Mouse (Mus musculus): ENCODE measurements at regions not wholly inside any gene's neighbourhood (a gene's known extent, or its start where the extent isn't known, plus 50 kb on each side); places are given as distances from the start of the nearest gene placed in this dataset.

DNA sequence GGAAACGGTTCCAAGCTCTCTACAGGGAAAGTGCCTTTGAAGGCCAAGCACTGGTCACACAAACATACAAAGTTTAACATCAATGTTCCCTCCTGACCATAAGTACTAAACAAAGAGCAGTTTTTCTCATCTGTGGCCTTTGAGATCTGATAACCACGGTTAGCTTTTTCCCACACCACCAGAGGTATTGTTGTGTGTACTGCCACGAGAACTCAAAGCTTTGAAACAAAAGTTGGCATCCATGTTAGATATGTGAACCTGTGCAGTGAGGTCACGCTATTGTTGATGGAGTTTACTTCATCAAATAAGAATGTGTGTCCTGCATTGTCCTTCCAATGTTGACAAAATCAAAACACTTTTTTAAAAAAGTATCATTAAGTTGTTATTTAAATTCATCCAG is 79.9 kb upstream of the Myo10 start:
- Histone ChIP-seq H3K4me3 (no peak overlapping the region), H3K9ac (no peak overlapping the region), H3K36me3 (no peaks in the 10 kb centered on the region), H3K4me2 (replicated peaks) (no peak overlapping the region), H3K27me3 (replicated peaks) (no peaks in the 10 kb centered on the region), H3K9me3 (no peaks in the 10 kb centered on the region), H3K4me1 (no peaks in the 10 kb centered on the region), H3K27ac (no peak overlapping the region)
- 82% methylated on average over 4 of the region's 4 CpGs for WGBS
- no peak for ATAC-seq (ENCODE audit: low FRiP score, low read depth)

DNA sequence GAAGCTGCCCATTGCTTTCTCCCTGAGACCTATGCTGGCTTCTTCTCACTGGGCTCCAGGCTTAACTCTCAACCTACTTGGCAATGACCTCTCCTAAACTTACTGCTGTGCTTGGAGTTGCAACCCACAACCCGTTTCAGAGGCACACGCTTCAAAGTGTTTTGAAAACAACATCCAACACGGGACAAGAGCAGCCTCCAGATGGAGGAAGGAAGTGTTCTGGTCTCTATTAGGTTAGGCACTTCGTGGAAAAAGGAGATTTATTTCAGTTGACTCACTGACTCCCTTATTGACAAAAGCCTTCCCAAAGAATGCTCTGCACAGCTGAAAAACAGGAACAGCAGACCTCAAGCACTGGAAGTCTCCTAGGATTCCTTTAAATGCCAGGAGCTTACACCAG is 76.1 kb upstream of the Myo10 start:
- no peak overlapping the region for H3K9ac ChIP-seq
- no peaks in the 10 kb centered on the region for H3K36me3 ChIP-seq
- H3K4me1 ChIP-seq: no peaks in the 10 kb centered on the region
- WGBS: 56% methylated on average over 4 of the region's 4 CpGs
- H3K9me3 ChIP-seq: no peaks in the 10 kb centered on the region
- no peak overlapping the region for H3K4me3 ChIP-seq
- ATAC-seq (ENCODE audit: low FRiP score, low read depth): no peak
- no peaks in the 10 kb centered on the region for H3K27me3 ChIP-seq (replicated peaks)
- H3K4me2 ChIP-seq (replicated peaks): no peak overlapping the region
- no peak overlapping the region for H3K27ac ChIP-seq

- H3K4me1 ChIP-seq: no peaks in the 10 kb centered on the region
- no peak overlapping the region for H3K4me3 ChIP-seq
- no peaks in the 10 kb centered on the region for H3K27me3 ChIP-seq (replicated peaks)
- no peak overlapping the region for H3K4me2 ChIP-seq (replicated peaks)
- no peaks in the 10 kb centered on the region for H3K9me3 ChIP-seq
- no peak overlapping the region for H3K9ac ChIP-seq
- no peak overlapping the region for H3K27ac ChIP-seq
- ATAC-seq (ENCODE audit: low FRiP score, low read depth): no peak
- 87% methylated on average over 8 of the region's 8 CpGs for WGBS
- H3K36me3 ChIP-seq: no peaks in the 10 kb centered on the region
Measured at GRCm38 (mm10) chr15:25550269-25551054, 71.9 kb upstream of the Myo10 start.

DNA sequence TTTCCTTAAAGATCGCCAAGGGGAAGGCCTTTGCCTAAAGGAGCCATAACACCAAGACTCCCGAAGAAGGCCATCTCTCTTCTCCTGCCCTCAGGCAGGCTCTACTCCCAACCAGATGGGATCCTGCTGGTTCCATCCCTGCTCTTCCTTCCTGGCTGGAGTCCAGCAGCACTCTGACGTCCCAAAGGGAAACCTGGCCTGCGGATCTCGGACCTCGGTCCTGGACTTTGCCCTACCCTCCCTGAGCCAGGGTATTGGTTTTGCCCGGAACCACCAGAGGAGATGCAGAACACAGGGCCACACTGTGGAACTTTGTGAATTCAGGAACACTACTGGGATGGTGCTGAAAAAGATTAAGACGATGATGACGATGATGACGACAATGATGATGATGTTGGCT is 67.4 kb upstream of the Myo10 start:
- H3K4me3 ChIP-seq: no peak overlapping the region
- H3K27me3 ChIP-seq (replicated peaks): no peaks in the 10 kb centered on the region
- WGBS: 90% methylated on average over 10 of the region's 10 CpGs
- ATAC-seq (ENCODE audit: low FRiP score, low read depth): no peak
- H3K4me1 ChIP-seq: no peaks in the 10 kb centered on the region
- no peak overlapping the region for H3K27ac ChIP-seq
- H3K36me3 ChIP-seq: no peaks in the 10 kb centered on the region
- H3K4me2 ChIP-seq (replicated peaks): no peak overlapping the region
- H3K9ac ChIP-seq: no peak overlapping the region
- no peaks in the 10 kb centered on the region for H3K9me3 ChIP-seq

GRCm38 (mm10) chr15:25555852-25556251 is 66.5 kb upstream of the Myo10 start:
- no peak for ATAC-seq (ENCODE audit: low FRiP score, low read depth)

GRCm38 (mm10) chr15:25557566-25557965 is 64.8 kb upstream of the Myo10 start:
- Histone ChIP-seq H3K36me3 (no peaks in the 10 kb centered on the region), H3K9ac (no peak overlapping the region), H3K27me3 (replicated peaks) (no peaks in the 10 kb centered on the region), H3K4me2 (replicated peaks) (no peak overlapping the region), H3K4me3 (no peak overlapping the region), H3K9me3 (no peaks in the 10 kb centered on the region), H3K4me1 (no peaks in the 10 kb centered on the region), H3K27ac (no peak overlapping the region)
- no peak for ATAC-seq (ENCODE audit: low FRiP score, low read depth)
- 91% methylated on average over 8 of the region's 8 CpGs for WGBS

More at GRCm38 (mm10) chr15:25555852-25556251, 66.5 kb upstream of the Myo10 start:
- Histone ChIP-seq H3K9me3 (no peaks in the 10 kb centered on the region), H3K9ac (no peak overlapping the region), H3K4me3 (no peak overlapping the region), H3K4me1 (no peaks in the 10 kb centered on the region), H3K36me3 (no peaks in the 10 kb centered on the region), H3K4me2 (replicated peaks) (no peak overlapping the region), H3K27me3 (replicated peaks) (no peaks in the 10 kb centered on the region), H3K27ac (no peak overlapping the region)
- 22% methylated on average over 2 of the region's 2 CpGs for WGBS

DNA sequence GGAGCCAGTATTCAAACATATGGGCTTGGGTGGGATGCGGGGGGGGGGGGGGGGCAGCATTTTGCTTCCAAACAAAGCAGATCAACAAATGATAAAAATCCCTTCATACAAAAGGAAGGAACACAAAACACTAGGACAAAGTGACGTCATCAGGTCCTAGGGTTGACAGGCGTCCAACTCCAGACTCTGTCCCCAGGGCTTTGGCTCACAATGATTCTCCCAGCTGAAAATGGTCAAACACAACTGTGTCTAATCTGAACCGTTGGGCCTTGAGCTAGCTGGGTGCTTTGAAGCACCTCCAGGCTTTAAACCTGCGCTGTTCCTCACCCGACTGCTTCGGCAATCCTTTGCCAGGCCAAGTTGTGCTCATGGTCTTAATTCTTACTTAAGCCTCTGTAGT is 64.1 kb upstream of the Myo10 start:
- ATAC-seq (ENCODE audit: low FRiP score, low read depth): no peak
- Histone ChIP-seq H3K4me3 (no peak overlapping the region), H3K4me1 (no peaks in the 10 kb centered on the region), H3K4me2 (replicated peaks) (no peak overlapping the region), H3K9ac (no peak overlapping the region), H3K27me3 (replicated peaks) (no peaks in the 10 kb centered on the region), H3K9me3 (no peaks in the 10 kb centered on the region), H3K36me3 (no peaks in the 10 kb centered on the region), H3K27ac (no peak overlapping the region)
- 82% methylated on average over 7 of the region's 7 CpGs for WGBS

DNA sequence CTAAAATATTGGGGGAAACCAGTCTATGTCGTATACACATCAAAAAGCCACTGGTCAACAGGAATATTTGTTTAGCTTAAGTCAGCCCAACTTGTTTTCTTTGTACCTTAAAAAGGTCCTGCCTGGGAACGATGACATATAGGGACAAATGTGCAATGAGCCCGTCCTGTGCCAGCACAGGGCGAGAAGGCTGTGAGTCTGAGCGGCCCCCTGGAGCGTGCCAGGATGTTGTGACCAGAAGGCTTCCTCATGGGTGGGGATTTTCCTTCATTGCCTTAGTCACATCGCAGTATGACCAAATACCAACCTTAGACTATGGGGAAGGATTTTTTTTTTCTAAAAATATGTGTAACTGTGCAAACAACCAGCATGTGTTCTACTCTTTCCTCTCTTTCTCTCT is 58.7 kb upstream of the Myo10 start:
- WGBS: 83% methylated on average over 7 of the region's 7 CpGs
- H3K9me3 ChIP-seq: no peaks in the 10 kb centered on the region
- no peak overlapping the region for H3K27ac ChIP-seq
- no peak overlapping the region for H3K4me3 ChIP-seq
- H3K4me2 ChIP-seq (replicated peaks): no peak overlapping the region
- H3K36me3 ChIP-seq: no peaks in the 10 kb centered on the region
- H3K9ac ChIP-seq: no peak overlapping the region
- no peaks in the 10 kb centered on the region for H3K27me3 ChIP-seq (replicated peaks)
- no peaks in the 10 kb centered on the region for H3K4me1 ChIP-seq
- ATAC-seq (ENCODE audit: low FRiP score, low read depth): no peak

- H3K27me3 ChIP-seq (replicated peaks): no peaks in the 10 kb centered on the region
- H3K4me1 ChIP-seq: no peaks in the 10 kb centered on the region
- no peak overlapping the region for H3K9ac ChIP-seq
- no peak overlapping the region for H3K27ac ChIP-seq
- no peak overlapping the region for H3K4me3 ChIP-seq
- H3K4me2 ChIP-seq (replicated peaks): no peak overlapping the region
- H3K36me3 ChIP-seq: no peaks in the 10 kb centered on the region
- 41% methylated on average over 6 of the region's 6 CpGs for WGBS
- H3K9me3 ChIP-seq: no peaks in the 10 kb centered on the region
- ATAC-seq (ENCODE audit: low FRiP score, low read depth): no peak
Measured at GRCm38 (mm10) chr15:25572495-25572894, 49.8 kb upstream of the Myo10 start.

Measured in neural tube, embryonic 12.5 days (tissue).